Mouse (Mus musculus) neural tube, embryonic 10.5 days (tissue): ENCODE results near the gene Il1rap.
A peak's percentile ranks its signal among the peaks of the same experiment; 100 is the strongest.

ENCODE experiments used
- DNase-seq: peaks from one replicate; pipeline ENCODE4 v3.0.0-alpha.2; 2017; ENCODE audit warnings: low spot score; ENCODE audit errors: extremely low spot score

Il1rap gene

GRCm38 (mm10) chr16:26581048-26581912 is at the start of gene Il1rap:
Gene Il1rap, plus strand, starts transcription at chr16:26581704.
- peak; percentile 88 for DNase-seq

DNA sequence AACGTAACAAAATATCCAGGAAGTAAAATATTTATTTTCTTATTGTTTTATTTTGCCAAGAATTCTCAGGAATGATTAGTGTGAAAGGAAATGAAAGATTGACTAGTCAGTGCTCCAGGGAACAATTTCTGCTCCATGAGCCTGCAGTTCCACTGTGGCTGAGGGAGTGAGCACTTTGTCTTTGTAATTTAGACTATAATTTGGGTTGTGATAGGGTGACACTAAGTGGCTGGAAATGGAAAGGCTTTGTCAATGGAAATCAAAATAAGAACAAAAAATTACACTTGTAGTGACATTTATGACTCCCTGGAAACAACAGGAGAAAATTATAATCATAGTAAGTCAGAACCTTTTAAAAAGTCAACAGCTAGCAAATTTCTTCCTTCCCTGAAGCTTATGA is 49.2 kb upstream of the Il1rap start:
- DNase-seq, result no peak

DNA sequence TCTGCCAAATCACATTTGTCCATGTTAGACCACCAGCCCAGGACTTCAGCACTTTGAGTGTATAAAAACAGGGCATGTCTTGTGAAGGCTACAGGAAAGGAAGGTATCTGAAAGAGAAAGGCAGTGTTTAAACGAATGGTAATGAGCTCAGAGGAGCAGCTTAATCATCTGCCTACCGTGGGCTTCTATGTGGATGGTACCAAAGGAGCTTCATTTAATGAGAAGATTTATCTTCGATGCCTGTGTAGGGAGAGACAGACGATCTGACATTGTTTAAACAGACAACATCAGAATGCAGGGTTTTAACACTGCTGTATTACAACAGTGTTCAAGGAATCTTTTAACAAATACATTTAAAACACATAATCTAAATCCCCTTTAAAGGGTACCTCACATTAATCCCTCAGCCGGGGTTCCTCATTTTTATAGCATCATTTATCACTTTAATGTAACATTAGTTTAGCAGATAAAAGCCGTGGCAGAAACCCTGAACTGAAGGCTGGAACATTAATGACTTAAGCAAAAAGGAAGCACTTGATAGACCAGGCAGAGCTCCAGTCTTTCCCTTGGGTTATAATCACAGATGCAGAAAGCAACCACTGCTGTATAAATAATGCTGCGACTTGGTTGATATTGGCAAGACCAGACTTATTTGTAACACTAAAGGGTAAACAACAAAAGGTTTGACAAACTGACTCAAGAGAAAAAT is 35.2 kb upstream of the Il1rap start:
- DNase-seq, result no peak

GRCm38 (mm10) chr16:26546879-26547206 is 34.7 kb upstream of the Il1rap start:
- DNase-seq, result no peak

DNA sequence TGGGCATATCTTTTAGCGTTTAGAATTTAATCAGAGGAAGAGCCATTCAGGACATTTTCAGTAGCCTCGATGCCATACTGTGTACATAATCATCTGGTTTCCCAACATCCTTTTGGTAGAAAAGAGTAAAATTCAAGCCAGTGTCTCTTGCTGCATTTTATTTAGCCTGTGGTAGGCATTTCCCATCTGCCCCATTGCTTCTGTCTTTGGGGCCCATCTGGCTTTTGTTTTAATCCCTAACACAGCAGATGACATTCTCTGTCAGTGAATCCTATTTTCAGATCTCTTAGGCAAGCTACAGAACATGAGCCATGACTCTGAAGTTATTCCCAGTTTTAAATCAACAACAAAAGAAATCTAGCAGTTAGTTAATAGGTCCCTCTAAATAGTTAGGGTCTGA is 32.3 kb upstream of the Il1rap start:
- DNase-seq, result no peak

DNA sequence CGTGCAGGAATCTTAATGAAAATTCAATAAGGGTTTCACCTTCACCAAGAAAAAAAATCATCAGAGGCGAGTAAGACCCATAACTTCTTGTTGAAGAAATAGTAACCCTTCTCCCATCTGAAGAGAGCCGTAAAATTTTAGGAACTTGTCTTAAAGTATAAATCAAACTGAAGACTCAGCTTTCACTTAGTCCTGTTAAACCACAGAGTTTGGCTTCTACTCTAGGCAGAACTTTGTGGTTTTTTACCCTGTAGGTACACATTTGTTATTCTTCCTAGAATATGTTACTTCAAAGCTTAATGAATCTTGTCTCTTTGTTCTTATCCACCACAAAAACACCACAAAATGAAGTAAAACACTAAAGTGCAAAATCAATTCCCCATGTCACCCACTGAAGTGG is 29.3 kb upstream of the Il1rap start:
- DNase-seq, result no peak

GRCm38 (mm10) chr16:26558797-26559196 is 22.7 kb upstream of the Il1rap start:
- DNase-seq, result no peak

DNA sequence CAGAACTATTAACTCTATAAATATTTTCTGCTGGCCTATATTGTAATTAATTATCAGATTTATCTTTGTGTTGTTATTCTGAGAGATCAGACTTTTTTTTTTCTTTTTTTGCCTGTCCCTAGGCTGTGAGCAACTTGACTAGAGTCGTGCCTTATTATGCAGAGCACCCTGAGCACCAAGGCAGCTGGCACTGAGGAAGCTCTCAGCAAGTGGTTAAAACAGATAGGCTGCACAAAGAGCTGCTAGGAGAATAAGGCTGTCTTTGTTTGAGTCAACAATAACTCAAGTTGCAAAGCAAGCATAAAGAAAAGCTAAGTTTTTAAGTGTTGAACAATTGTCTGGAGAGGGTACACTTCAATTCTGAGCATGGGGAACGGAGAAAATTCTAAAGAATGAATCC is 19.8 kb upstream of the Il1rap start:
- DNase-seq, result no peak

DNA sequence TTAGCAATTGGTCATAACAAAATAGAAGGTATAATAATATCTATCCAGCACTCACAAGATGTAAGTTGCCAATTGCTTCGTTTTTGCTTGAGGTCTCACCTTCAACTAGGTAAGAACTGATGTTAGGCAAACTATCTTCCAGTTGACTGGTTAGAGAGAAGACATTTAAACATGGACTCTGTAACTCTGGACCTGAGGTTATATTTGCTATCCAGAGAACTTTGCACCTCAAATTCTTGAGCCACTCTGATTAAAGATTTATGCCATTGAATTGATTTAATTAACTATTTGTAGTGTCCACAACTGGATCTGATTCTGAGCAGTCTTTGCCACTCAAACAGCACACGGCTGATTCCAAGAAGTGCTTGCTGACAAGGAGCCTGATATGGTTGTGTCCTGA is 18.7 kb upstream of the Il1rap start:
- no peak for DNase-seq

DNA sequence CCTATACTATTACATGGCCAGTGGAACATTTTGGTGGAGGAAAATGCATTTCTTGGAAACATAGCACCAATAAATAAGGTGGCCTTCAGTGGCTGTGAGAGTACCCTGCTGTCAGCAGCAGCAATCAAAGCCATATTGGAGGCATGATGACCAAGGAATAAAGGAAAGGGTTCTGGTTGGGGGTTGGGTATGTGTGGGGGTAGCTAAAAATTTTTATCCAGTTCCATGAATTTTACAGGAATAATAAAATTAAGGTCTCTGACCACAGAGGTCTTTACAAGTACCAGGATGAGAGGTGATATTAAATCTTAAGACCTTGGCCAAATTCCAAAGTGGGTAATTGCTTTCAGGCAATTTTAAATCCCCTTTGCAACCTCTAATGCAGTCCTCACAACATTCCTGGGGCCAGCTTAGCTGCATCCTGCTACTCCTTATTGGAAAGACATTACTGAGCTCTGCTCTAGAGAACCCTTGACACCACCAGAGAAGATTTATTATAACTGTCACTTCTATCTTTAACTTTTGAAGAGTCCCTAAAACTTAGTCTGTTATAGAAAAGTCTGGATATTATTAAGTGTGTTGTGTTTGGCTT is 12.0 kb upstream of the Il1rap start:
- DNase-seq, result no peak

GRCm38 (mm10) chr16:26571836-26572235 is 9.7 kb upstream of the Il1rap start:
- DNase-seq, result no peak

DNA sequence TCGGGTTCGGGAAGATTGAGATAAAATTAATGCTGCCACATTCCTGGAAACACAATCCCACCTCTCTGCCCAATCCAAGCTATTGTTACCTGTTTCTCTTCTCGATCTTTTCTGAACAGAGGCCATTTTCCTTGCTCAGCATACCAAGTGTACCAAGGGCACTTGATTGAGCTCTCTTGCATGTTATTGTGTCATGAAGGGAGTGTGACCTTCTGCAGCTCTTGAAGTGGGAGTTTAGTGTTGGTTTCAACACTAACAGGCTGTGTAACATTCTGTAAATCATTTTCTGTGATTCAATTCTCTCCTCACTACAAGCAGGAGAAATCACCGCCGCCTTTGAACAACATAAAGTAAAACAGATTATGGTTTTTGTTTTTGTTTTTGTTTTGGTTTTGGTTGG is 7.3 kb upstream of the Il1rap start:
- no peak for DNase-seq

- DNase-seq, result no peak
Observed at GRCm38 (mm10) chr16:26581913-26582376, 441 bp downstream of the Il1rap start.

GRCm38 (mm10) chr16:26585806-26586205 is 4.3 kb downstream of the Il1rap start:
- DNase-seq, result no peak

- DNase-seq, result no peak
Observed at GRCm38 (mm10) chr16:26590897-26591570, 9.5 kb downstream of the Il1rap start.

DNA sequence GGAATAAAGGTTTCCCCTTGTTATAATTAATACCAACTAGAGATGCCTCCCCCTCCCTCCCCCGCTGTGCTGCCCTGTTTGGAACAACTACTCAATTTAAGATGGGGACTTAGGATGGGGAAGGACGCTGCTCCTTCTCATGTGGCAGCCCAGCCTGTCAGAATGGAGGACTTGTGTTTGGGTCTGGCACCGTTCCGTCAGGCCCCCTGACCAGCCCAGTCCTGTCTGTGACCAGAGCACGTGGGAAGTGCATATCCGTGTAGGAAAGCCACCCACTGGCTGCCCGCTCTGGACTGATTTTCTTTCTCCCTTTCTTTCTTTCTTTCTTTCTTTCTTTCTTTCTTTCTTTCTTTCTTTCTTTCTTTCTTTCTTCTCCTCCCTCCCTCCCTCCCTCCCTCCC is 14.9 kb downstream of the Il1rap start:
- no peak for DNase-seq

DNA sequence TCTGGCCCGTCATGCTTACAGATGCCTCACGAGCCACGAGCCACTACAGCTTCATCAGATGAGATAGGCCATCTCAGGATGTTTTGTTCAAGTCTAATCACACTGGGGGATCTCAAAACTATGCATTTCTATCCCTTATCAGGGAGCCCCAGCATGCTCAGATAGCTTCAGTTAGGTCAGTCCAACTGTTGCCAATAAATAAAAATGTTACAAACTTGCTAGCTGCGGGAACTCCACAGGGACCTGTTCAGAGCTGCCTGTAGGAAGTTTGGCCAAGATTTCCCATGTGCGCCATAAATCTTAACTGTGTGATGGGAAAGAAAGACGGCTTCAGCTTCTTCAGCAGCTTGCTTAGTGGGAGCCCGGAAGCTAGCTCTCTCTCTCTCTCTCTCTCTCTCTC is 15.8 kb downstream of the Il1rap start:
- no peak for DNase-seq

- no peak for DNase-seq
Observed at GRCm38 (mm10) chr16:26598591-26598990, 17.1 kb downstream of the Il1rap start.

GRCm38 (mm10) chr16:26601482-26601881 is 20.0 kb downstream of the Il1rap start:
- no peak for DNase-seq

- DNase-seq, result no peak
Observed at GRCm38 (mm10) chr16:26604621-26605020, 23.1 kb downstream of the Il1rap start.

GRCm38 (mm10) chr16:26608003-26608402 is 26.5 kb downstream of the Il1rap start:
- no peak for DNase-seq

DNA sequence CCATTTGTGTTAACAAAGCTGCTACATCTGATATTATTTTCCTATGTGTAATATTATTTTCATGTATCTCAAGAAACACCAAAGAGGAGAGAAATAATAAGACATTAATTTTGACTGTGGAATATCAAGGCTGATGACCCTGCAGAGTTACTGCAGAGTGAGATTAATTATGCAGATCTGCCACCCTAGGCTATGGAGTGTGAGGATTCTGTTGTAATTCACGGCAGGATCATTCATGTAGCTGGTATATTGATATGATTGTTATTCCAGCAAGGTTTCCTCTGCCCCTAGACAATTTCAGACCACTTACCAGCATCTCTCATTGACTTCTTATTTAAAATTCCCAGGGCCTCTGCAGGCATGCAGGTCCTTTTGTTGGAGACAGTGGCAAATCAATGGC is 29.0 kb downstream of the Il1rap start:
- DNase-seq, result no peak
